In genomic region chr10:42152426-42153205, GRCm38 (mm10) we compare ENCODE assay signal across 8 mouse cellular contexts.
DNase-seq lines count a peak whose midpoint lies in the region; ATAC-seq lines count a peak whose summit lies in the region.

No protein-coding gene starts in this region.

- no peaks in the 10 kb centered on the region for H3K36me3 ChIP-seq in midbrain, embryonic 12.5 days
- H3K36me3 ChIP-seq in midbrain, embryonic 15.5 days (replicated peaks) = no peaks in the 10 kb centered on the region

- peaks cover 7% of the 10 kb centered on the region; the same call in 1 of the 2 replicates for H3K4me1 ChIP-seq in midbrain, embryonic 12.5 days
- peaks cover 8% of the 10 kb centered on the region for H3K4me1 ChIP-seq in midbrain, embryonic 15.5 days

- H3K9me3 ChIP-seq in midbrain, embryonic 12.5 days = no peaks in the 10 kb centered on the region
- no peaks in the 10 kb centered on the region for H3K9me3 ChIP-seq in midbrain, embryonic 15.5 days

- H3K27ac ChIP-seq in midbrain, embryonic 12.5 days (replicated peaks) = 0 out of 2 replicates have a peak overlapping the region, but pooled peaks have one; percentile 25
- H3K27ac ChIP-seq in midbrain, embryonic 15.5 days = no peak overlapping the region

- no peaks in the 10 kb centered on the region for H3K27me3 ChIP-seq in midbrain, embryonic 12.5 days
- no peaks in the 10 kb centered on the region for H3K27me3 ChIP-seq in midbrain, embryonic 15.5 days (replicated peaks)

- no peak overlapping the region for H3K9ac ChIP-seq in midbrain, embryonic 12.5 days (replicated peaks)
- no peak overlapping the region for H3K9ac ChIP-seq in midbrain, embryonic 15.5 days

- H3K4me2 ChIP-seq in midbrain, embryonic 12.5 days (replicated peaks) = no peak overlapping the region
- no peak overlapping the region for H3K4me2 ChIP-seq in midbrain, embryonic 15.5 days

- no peak overlapping the region for H3K4me3 ChIP-seq in midbrain, embryonic 12.5 days
- H3K4me3 ChIP-seq in midbrain, embryonic 15.5 days = no peak overlapping the region

- no peak for ATAC-seq in midbrain, embryonic 12.5 days (ENCODE audit: low FRiP score, low read depth)
- ATAC-seq in midbrain, embryonic 15.5 days (replicated peaks) = no peak

- 41% methylated on average over 14 of the region's 14 CpGs for WGBS in midbrain, embryonic 12.5 days
- WGBS in midbrain, embryonic 15.5 days = 42% methylated on average over 14 of the region's 14 CpGs

- DNase-seq in cerebellum, postnatal 36 days = peak; percentile 18 to 24
- no peak for DNase-seq in cerebellum, adult 11 months
- peak; percentile 18 to 66 for DNase-seq in layer of hippocampus, adult 18-20 months (ENCODE audit: low spot score in 2 of 2)
- peak; percentile 17 for DNase-seq in mesoderm, embryonic 11.5 days (ENCODE audit: low read depth, low spot score)
- no peak for DNase-seq in lung, postnatal 25 days (ENCODE audit: low spot score)
- no peak for DNase-seq in lung, postnatal 36 days

Comparison
In these comparisons a context has a peak if more than half of its experiments do, and no peak if none do; other contexts are left out.
1. DNase-seq: peak in cerebellum, postnatal 36 days (2 of 2), layer of hippocampus, adult 18-20 months (2 of 2) and mesoderm, embryonic 11.5 days (single experiment); none in cerebellum, adult 11 months (single experiment), lung, postnatal 25 days (single experiment) and lung, postnatal 36 days (single experiment).